Mouse (Mus musculus): Measurements from ENCODE around the gene Sema4b. TPM values are rescaled to one million over a fixed set of nuclear protein-coding genes. Genes with fewer than 3 reads are reported as not detected.

Gene Sema4b
- polyA plus RNA-seq, 1 experiment from 2014 or later, result 21.1 TPM

DNA sequence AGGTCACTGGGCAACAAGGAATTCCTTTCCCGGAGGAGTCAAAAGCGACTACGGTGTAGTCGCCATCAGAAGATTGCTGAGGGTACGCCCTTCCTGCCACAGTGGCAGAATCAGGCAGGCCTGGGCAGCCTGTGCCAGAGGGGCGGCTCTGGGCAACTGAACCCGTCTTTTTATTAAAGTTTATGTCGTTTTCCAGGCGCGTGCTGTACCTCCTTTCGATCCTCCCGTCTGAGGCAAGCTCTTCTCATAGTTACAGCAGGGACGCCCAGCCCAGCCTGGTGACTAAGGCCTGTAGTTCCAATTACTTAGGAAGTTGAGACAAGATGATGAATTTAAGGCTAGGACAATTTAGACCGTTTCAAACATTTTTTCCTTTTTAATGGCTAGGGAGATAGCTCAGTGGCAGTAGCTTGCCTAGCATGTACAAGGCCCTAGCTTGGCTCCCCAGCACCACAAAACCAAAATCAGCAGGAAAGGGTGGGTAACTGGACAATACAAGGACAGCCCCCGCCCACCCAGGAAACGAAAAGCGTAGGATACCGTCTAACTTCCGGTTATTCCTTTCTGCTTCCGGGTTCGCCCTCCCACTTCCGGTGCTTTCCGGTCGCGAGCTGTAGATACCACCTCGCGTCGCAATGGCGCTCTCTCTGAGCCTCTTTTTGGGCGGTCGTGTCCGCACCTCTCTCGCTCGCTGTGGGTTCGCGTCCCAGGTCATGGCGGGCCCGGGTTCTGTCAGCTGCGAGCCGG, 74.2 kb downstream of the Sema4b start, which contains the start of gene Ngrn:
Gene Ngrn (plus strand): TSS at position 591 of the 747 bp plus-strand sequence.
- Histone ChIP-seq H3K4me1 (ENCODE audit: control insufficient read depth, insufficient read depth, low read depth, low read length) (peaks cover 11% of the 10 kb centered on the region), H3K9me3 (ENCODE audit: control insufficient read depth, low read length) (no peaks in the 10 kb centered on the region), H3K27ac (ENCODE audit: low read depth, low read length) (peak within 1 kb of the TSS; percentile 84), H3K4me3 (ENCODE audit: low read length) (peak within 1 kb of the TSS; percentile 94), H3K36me3 (ENCODE audit: control insufficient read depth, insufficient read depth, low read length) (peaks cover 16% of the 10 kb centered on the region), H3K4me2 (ENCODE audit: low read length) (peak within 1 kb of the TSS; percentile 83), H3K27me3 (replicated peaks; ENCODE audit: control insufficient read depth, insufficient read depth, low read length) (peaks cover 14% of the 10 kb centered on the region), H3K9ac (ENCODE audit: low read depth, low read length) (peak within 1 kb of the TSS; percentile 87)
- WGBS, result 26% methylated on average over 40 of the region's 40 CpGs
- ATAC-seq, result peak; percentile 94

DNA sequence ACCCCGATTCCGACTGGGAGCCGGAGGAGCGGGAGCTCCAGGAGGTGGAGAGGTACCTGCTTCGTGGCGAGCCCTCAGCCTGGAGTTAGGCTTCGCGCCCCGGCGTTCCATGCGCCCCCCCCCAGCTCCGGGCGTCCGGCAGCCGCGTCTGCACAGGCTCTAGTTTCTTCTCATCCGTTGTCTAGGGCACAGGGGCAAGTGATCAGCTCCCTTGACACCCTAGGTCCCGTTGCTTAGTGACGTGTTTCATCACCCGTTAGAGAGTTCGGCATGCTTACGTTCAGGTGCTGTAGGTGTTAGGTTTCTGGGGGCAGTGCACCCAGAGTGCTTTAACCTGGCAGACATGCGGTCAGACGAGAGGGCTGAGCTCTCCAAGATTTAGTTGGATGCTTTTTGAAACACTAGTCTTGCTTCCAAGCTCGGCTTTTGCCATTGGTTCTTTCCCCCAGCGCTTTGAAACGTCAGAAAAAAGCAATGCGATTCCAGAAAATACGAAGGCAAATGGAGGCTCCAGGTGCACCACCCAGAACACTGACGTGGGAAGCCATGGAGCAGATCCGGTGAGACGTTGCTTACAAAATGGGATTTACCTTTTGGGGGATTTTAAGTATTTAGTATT, 74.8 kb downstream of the Sema4b start:
- Histone ChIP-seq H3K4me3 (ENCODE audit: low read length) (peak overlapping the region; percentile 94), H3K9me3 (ENCODE audit: control insufficient read depth, low read length) (no peaks in the 10 kb centered on the region), H3K36me3 (ENCODE audit: control insufficient read depth, insufficient read depth, low read length) (peaks cover 22% of the 10 kb centered on the region), H3K4me2 (ENCODE audit: low read length) (peak overlapping the region; percentile 83), H3K9ac (ENCODE audit: low read depth, low read length) (peak overlapping the region; percentile 87), H3K27me3 (replicated peaks; ENCODE audit: control insufficient read depth, insufficient read depth, low read length) (peaks cover 14% of the 10 kb centered on the region), H3K4me1 (ENCODE audit: control insufficient read depth, insufficient read depth, low read depth, low read length) (peaks cover 11% of the 10 kb centered on the region), H3K27ac (ENCODE audit: low read depth, low read length) (peak overlapping the region; percentile 84)
- ATAC-seq, result peak; percentile 80
- 2% methylated on average over 32 of the region's 32 CpGs for WGBS

DNA sequence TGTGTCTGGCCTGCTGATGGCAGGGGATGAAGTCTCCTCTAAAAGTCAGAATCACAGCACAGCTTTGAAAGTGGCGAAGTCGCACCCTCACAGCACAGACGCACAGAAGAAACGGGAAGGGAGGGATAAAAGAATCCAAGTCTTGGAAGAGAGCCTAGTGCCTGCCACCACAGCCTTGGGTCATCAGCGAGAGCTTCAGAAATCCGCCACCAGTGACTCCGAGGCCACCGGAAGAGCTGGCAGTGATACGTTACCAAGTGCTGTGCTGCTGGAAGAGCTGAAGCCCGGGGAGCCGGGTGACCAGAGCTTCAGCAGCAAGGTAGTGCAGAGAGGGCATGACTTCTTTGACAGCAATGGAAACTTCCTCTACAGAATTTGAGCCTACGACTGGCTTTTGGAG, 78.0 kb downstream of the Sema4b start:
- Histone ChIP-seq H3K36me3 (ENCODE audit: control insufficient read depth, insufficient read depth, low read length) (peaks cover 29% of the 10 kb centered on the region), H3K27ac (ENCODE audit: low read depth, low read length) (no peak overlapping the region), H3K27me3 (replicated peaks; ENCODE audit: control insufficient read depth, insufficient read depth, low read length) (no peaks in the 10 kb centered on the region; the same call in 1 of the 2 replicates), H3K9ac (ENCODE audit: low read depth, low read length) (no peak overlapping the region), H3K4me2 (ENCODE audit: low read length) (no peak overlapping the region), H3K9me3 (ENCODE audit: control insufficient read depth, low read length) (no peaks in the 10 kb centered on the region), H3K4me3 (ENCODE audit: low read length) (no peak overlapping the region), H3K4me1 (ENCODE audit: control insufficient read depth, insufficient read depth, low read depth, low read length) (peaks cover 19% of the 10 kb centered on the region)
- ATAC-seq, result no peak
- 94% methylated on average over 12 of the region's 12 CpGs for WGBS

DNA sequence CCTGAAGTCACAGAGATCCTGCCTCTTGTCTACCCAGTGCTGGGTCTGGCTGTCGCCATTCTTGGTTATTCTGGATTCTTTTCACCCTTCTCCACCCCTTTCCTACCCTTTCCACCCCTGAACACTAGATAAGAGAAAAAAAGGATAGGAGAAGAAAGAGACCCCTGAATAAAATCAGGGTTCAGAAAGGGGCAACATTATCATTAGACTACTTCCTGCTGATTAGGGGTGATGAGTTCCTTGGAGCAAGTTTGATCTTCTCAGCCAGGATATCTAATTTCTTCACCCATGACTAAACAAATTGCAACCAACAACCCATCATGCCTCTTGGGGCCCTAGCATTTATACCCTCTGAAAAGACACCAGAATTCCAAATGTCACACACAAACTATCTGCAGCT, 81.1 kb downstream of the Sema4b start:
- H3K4me2 ChIP-seq (ENCODE audit: low read length), result no peak overlapping the region
- H3K27ac ChIP-seq (ENCODE audit: low read depth, low read length), result no peak overlapping the region
- H3K27me3 ChIP-seq (replicated peaks; ENCODE audit: control insufficient read depth, insufficient read depth, low read length), result no peaks in the 10 kb centered on the region
- peaks cover 21% of the 10 kb centered on the region for H3K4me1 ChIP-seq (ENCODE audit: control insufficient read depth, insufficient read depth, low read depth, low read length)
- 79% methylated on average over 1 of the region's 1 CpGs for WGBS
- no peak for ATAC-seq
- H3K4me3 ChIP-seq (ENCODE audit: low read length), result no peak overlapping the region
- H3K9ac ChIP-seq (ENCODE audit: low read depth, low read length), result no peak overlapping the region
- peaks cover 32% of the 10 kb centered on the region for H3K36me3 ChIP-seq (ENCODE audit: control insufficient read depth, insufficient read depth, low read length)
- H3K9me3 ChIP-seq (ENCODE audit: control insufficient read depth, low read length), result no peaks in the 10 kb centered on the region

DNA sequence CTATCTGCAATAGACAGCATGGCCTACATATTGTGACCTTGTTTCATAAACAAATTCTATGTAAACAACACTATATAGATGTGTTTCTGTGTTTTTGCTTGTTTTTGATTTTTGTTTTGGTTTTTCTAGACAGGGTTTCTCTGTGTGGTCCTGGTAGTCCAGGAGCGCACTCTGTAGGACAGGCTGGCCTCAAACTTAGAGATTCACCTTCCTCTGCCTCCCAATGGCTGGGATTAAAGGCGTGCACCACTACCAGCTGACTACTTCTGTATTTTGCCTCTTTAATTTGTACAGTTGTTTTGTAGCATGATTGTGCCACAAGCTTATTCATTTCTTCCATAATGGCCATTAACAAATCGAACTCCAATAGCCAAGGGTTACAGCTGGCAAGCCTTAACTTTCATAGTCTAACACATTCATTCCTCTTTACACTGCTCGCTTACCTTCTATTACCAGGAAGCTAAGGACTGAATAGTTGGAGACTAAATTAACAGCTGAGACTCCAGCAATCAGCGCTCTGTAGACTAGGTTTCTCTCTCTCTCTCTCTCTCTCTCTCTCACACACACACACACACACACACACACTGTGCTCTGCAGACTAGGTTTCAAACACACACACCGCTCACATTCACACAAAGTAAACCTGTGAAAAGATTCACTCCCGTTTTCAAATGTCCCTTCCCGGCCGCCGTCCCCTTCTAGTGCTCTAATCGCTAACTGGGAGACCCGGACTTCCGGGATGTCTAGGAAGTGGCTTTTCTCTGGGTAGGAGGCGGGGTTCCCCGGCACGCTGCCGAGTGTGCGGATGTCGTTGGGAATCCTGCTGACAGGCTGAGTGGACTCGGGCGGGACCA, 82.5 kb downstream of the Sema4b start, which contains the start of gene Vps33b:
Gene Vps33b (plus strand): TSS at position 753 of the 854 bp plus-strand sequence.
- Histone ChIP-seq H3K9me3 (ENCODE audit: control insufficient read depth, low read length) (no peaks in the 10 kb centered on the region; the same call in 1 of the 2 replicates), H3K9ac (ENCODE audit: low read depth, low read length) (peak within 1 kb of the TSS; percentile 71), H3K27ac (ENCODE audit: low read depth, low read length) (peak within 1 kb of the TSS; percentile 53), H3K4me1 (ENCODE audit: control insufficient read depth, insufficient read depth, low read depth, low read length) (peaks cover 21% of the 10 kb centered on the region), H3K4me3 (ENCODE audit: low read length) (peak within 1 kb of the TSS; percentile 60), H3K36me3 (ENCODE audit: control insufficient read depth, insufficient read depth, low read length) (peaks cover 44% of the 10 kb centered on the region), H3K27me3 (replicated peaks; ENCODE audit: control insufficient read depth, insufficient read depth, low read length) (no peaks in the 10 kb centered on the region), H3K4me2 (ENCODE audit: low read length) (peak within 1 kb of the TSS; percentile 81)
- ATAC-seq, result peak; percentile 92
- 4% methylated on average over 21 of the region's 21 CpGs for WGBS

DNA sequence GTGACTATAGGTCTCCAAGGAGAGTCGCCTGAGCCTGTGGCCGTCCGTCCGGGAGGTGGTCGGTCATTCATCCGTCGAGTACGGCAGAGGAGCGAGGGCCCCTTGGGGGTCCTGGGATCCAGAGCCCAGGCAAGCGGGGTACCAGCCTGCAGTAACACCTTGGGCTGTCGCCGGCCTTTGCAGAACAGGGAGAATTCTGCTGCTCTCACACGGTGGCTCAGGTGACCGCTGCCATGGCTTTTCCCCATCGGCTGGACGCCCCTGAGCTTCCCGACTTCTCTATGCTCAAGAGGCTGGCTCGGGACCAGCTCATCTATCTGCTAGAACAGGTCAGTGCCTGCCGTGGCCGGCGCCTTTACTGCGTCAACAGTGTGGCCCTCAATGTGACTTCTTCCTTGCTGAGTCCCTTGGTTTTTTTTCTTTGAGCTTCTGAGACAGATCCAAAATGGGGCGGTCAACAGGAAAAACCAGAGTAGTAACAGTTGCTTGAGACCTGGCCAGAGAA, 83.2 kb downstream of the Sema4b start:
- peak overlapping the region; percentile 60 for H3K4me3 ChIP-seq (ENCODE audit: low read length)
- H3K9ac ChIP-seq (ENCODE audit: low read depth, low read length), result peak overlapping the region; percentile 71
- H3K4me1 ChIP-seq (ENCODE audit: control insufficient read depth, insufficient read depth, low read depth, low read length), result peaks cover 21% of the 10 kb centered on the region
- peak overlapping the region; percentile 81 for H3K4me2 ChIP-seq (ENCODE audit: low read length)
- H3K9me3 ChIP-seq (ENCODE audit: control insufficient read depth, low read length), result peaks cover 5% of the 10 kb centered on the region
- H3K27ac ChIP-seq (ENCODE audit: low read depth, low read length), result peak overlapping the region; percentile 53
- H3K27me3 ChIP-seq (replicated peaks; ENCODE audit: control insufficient read depth, insufficient read depth, low read length), result no peaks in the 10 kb centered on the region
- H3K36me3 ChIP-seq (ENCODE audit: control insufficient read depth, insufficient read depth, low read length), result peaks cover 44% of the 10 kb centered on the region
- peak; percentile 63 for ATAC-seq
- under 1% methylated on average over 23 of the region's 23 CpGs for WGBS

DNA sequence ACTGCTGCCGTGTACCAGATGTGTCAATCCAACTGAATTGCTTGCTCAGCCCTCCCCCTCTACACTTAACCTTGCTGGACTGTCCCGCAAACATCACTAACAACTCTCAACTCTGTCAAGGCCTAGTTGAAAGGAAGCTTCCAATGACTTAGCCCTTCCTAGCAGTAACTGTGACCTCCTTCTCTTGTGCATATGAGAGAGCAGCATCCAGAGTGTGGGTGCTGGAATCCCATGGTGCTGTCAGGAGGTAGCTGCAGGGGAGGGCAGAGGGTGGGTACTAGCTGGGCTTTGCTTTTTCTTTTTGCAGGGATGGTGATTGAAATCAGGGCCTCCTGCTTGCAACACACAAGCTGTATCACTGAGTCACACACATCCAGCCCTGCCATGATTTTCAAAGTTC, 86.8 kb downstream of the Sema4b start:
- ATAC-seq, result no peak
- no peaks in the 10 kb centered on the region for H3K27me3 ChIP-seq (replicated peaks; ENCODE audit: control insufficient read depth, insufficient read depth, low read length)
- 98% methylated on average over 2 of the region's 2 CpGs for WGBS
- H3K4me2 ChIP-seq (ENCODE audit: low read length), result no peak overlapping the region
- H3K27ac ChIP-seq (ENCODE audit: low read depth, low read length), result no peak overlapping the region
- H3K4me1 ChIP-seq (ENCODE audit: control insufficient read depth, insufficient read depth, low read depth, low read length), result peaks cover 19% of the 10 kb centered on the region
- no peak overlapping the region for H3K4me3 ChIP-seq (ENCODE audit: low read length)
- H3K9me3 ChIP-seq (ENCODE audit: control insufficient read depth, low read length), result peaks cover 10% of the 10 kb centered on the region
- peaks cover 51% of the 10 kb centered on the region for H3K36me3 ChIP-seq (ENCODE audit: control insufficient read depth, insufficient read depth, low read length)
- no peak overlapping the region for H3K9ac ChIP-seq (ENCODE audit: low read depth, low read length)

All from hindbrain, embryonic 16.5 days (tissue).